Mouse (Mus musculus) right cerebral cortex, postnatal 25 days (tissue): ENCODE data around the gene Naif1.

ENCODE experiments used
- DNase-seq: peaks from one replicate; pipeline ENCODE4 v3.0.0; 2022

The Naif1 gene

DNA sequence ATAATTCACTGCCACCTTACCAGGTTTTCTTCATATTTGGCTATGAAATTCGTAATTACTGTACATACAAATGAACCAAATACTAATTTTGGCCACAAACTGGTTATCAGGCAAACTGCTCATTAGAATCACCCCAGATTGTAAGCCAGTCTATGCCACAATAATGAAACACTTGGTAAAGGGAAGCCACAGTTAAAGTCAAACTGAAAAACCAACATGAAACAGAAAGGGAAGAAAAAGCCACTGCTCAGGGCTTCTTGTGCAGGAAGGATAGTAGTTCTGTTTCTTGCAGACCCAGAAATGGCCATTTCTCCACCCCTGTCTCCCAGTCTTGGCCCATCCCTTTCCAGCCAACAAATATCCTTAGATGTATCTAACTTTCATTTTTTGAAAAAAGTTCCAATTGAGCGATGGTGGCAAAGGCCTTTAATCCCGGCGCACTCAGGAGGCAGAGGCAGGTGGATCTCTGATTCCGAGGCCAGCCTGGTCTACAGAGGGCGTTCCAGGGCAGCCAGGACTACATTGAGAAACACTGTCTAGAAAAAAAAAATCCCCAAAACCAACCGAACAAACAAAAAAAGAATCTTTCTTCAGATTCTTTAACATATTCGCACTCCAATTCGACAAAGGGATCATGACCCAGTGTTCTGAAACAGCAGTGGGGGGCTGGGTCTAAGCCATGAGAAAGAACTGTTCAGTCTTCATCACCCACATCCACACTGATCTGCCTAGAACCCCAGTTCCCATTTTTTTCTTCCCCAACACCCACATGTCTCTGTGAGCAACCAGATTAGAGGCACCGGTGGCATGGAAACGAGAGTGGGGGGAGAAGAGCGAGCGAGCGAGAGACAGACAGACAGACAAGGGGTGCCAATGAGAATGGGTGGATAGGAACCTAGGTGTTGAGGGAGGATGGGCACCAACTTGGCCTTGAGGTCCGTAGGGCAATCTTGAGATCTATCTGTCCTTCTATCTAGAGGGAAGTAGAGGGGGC lies at the start of gene Naif1:
Gene Naif1, plus strand, starts transcription at position 697 of the 994 bp plus-strand sequence.
- DNase-seq = peak; percentile 19

DNA sequence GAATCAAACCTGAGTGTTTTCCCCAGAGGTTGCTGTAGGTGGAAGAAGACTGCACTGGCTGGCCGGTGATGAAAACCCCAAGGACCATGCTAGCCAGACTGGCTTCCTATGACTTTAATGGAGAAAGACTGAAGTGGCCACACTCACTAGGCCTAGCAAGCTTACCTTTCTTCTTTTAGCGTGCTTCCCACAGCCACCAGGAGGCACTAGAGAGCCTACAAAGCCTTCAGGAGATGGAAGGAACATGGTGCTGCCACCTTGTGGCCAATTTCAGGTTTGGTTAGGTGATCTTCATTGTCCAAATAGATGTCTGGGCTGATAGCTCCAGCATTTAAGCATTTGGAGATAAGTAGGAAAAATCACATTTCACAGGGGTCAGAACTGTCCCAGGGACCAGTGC lies 45.6 kb upstream of the Naif1 start:
- DNase-seq = peak; percentile 87

DNA sequence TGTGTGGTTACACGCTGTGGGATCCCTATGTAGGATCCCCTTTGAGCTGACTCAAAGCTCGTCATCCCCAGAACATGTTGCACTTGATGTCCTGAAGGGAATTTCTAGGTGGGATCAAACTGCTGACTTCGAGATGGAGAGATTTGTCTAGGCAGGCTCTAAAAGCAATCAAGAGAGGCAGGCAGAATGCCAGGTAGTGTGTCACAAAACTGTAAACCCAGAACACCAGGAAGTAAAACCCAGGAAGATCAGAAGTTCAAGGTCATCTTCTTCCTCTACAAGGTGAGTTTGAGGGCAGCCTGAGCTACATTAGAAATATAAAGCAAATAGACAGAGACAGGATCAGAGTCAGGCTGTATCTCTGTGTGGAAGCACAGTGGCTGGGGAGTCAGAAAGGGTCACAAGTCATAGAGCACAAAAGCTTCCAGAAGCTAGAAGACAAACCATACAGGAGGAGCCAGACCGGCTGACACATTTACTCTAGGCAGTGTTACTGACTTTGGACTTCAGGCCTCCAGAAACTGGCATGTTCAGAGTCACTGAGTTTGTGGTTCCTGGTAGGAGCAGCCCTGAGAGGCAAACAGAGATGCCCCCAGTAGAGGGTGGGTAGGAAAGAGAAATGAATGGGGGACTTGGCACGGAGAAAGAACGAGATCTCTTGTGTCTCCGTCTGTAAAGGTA lies 43.0 kb upstream of the Naif1 start:
- no peak for DNase-seq

DNA sequence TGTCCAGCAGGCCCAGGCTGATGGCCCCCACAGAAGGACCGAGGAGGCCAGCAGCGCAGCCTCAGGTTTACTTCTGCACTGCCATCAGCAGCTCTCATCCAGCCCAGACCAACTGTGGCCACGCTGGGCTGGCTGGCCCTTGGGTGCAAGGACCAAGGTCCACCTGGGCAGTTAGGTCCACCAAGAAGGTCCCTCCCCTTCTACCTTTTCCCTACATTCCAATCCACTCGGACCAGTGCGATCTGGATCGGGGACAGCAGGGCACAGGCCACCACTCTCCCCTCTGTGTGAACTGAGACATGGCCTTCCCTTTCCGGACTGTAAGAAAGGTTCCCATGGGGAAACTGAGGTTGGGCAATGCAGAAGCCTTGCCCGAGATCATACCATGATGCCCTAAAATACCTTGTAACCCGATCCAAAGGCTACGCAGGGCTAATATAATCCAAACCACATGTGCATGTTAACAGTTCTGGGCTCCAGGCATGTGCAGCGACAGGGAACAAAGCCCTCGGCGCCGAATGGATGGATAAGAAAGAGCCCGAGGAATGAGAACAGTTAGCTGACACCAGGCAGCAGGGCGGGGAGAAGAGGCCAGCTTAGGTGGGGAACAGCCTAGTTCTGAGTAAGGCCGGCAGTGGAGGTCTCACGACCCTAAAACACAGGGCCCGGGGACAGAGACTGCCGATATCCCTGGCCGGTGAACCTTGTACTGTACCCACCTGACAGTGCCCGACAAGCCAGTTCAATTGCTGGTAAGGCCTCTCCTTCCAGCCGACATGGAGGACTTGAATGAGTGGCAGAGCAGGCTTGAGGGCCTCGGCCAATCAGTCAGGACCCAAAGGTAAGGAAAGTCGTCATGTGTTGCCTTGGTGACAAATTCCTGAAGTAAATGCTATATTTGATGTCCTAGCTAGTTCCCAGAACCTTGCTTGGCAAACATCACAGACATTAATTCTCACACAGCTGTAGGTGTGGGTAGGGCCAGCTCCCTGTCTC lies 41.5 kb upstream of the Naif1 start:
- no peak for DNase-seq

DNA sequence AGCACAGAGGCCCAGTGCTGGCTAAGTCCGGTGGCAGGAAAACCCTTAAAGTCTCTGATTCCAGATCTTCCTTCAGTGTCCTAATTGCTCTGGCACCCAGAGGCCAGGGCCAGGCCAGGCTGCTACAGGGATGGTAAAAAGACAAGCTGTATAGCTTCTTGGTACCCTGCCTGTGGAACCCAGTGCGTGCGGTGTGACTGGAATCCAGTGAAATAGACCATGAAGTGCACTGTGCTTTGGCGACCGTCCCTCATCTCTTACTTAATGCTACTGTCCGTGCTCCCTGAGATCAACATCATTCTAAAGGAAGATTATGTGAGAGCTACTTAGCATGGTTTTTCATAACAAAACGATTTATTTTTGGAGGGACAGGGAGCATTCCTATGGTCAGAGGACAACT lies 38.9 kb upstream of the Naif1 start:
- DNase-seq = no peak

DNA sequence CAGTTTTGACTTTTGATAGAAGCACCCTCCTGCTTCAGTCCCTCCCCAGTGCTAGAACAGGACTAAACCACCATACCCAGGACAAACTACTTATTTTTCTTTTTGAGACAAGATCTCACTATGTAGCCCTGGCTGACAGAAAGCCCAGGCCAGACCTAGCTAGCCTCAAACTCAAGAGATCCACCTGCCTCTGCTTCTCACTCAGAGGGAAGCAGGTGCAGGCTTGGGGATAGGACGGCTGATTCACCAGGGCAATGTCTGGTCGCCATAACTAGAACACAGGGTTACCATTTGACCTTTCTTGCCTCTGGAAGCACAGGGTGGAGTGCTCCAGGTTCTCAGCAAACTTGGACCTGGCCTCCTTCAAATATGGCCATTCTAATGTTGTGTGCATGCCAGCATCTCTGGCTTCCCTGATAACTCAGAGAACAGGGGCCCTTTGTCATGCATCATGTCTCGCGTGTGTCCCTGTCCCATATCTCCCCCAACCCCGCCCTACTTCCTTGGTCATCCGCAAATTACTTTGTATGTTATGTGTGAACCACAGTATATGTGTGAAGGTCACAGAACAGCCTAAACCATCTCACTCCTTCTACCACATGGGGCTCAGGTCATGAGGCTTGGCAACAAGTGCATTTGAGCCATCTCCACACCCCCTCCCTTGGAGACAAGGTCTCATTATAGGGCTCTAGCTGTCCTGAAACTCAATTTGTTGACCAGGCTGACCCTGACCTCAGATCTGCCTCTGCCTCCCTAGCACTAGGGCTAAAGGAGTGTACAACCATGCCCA lies 37.3 kb upstream of the Naif1 start:
- DNase-seq = no peak

DNA sequence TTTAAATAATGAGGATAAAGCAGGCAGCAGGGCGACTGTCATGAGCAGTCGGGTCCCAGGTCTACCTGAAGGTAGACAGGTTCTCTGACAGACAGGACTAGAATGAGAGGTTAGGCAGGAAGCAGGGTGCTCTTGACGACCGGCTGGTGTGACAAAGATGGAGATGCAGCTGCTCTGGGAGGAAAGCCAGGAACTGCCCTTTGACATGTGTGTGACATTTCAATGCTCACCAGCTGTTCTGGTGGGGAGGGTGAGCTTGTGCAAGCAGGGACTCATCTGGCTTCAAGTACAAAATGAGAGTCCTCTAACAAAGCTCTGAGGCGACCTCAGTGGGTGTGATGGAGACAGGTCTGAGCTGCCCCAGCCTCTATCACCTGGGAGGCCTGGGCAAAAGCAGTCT lies 36.3 kb upstream of the Naif1 start:
- DNase-seq = no peak

DNA sequence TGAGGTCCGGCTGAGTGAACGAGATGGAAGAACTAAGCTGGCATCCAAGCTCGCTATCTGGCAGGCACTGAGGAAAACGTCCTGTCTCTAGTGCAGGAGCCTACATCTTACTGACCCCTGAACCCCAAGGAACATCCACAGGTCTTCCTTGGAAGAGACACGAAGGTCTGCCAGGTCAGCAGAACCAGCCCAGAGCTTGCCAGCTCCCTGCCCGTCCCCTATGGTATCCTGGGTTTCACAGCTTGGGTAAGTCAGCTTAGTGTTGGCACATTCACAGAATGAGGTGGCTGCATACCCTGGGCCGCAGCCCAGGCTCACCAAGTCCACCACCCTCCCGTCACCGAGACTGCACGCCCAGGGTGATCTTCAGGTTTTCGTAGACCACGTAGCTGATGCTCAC lies 34.5 kb upstream of the Naif1 start:
- no peak for DNase-seq

DNA sequence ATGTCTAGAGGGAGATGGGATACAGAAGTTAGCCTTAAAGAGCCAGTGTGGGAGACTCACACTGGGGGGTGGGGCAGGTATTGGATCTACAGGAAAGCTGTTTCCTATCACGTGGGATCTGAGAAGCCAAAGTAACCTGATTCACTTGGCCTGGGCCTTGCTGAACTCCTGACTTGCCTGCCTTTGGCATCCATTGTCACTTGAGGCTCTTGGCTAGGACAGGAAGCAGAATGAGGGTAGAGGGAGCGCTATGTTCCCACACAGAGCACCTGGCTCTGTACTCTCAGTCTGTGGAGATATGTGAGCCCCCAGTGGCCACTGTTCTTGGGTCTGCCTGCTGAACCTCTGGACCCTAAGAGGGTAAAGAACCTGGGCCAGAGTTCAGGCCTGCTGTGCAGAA lies 33.7 kb upstream of the Naif1 start:
- no peak for DNase-seq

DNA sequence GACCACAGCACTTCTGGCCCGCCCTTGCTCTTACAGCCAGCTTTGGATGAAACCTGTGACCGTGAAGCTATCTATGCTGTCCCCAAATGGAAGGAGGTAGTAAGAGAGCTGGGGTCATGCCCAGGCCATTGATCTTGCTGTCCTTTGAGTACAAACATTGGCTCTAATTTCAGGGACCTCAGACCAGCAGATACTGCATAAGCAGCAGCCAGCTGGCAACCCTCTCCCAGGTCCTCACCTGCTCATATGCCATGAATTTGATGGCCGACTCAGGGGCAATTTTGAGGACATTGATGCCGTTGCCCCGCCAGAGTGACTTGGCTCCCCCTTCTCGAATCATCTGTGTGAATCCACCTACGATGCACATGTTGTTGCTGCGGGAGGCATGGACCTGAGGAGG lies 32.8 kb upstream of the Naif1 start:
- DNase-seq = no peak

DNA sequence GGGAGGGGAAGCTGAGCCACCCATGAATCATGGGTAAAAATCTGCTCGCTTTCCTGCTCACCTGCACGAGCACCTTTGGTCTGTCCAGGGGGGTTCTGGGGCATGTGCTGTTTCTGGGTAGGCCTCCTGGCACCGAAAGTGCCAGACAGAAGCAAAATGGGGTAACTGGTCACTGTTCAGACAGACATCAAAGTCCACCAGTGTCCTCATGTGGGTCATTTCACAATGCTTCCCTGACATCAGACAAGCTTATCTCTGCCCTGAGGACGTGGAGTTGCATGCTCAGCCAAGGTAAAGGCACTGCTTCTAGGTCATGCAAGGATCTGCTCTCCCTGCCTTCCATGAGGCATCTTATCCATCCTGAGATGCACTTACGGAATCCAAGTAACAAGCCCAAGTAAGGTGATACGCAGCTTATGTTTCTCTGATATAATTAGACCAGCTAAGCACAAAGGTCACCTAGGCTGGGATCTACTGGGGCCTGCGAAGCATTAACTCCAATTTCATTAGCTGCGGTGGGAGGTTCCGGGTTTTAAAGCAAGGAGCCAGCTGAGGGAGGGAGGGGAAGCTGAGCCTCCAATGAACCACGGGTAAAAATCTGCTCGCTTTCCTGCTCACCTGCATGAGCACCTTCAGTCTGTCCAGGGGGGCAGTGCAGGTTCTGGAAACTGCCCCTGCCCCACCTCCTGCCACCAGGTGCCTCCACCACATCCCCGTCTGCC lies 31.7 kb upstream of the Naif1 start:
- no peak for DNase-seq

DNA sequence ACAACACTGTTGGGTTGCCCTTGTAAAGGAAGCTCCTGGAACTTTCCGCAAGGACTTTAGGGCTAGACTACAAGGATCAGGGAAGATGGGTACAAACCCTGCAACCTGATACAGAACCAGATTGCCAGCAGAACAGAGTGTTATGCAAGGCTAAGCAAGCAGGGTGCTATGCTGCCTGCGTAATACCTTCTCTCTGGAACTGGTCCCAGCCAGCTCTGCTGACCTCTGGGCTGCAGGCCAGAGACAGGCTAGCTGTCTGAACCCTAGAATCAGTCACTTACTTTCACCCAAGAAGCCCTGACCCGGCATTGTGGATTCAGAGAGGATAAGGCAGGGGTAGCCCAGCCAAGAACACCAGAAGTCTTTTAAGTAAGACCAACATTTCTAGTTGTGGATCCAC lies 30.9 kb upstream of the Naif1 start:
- DNase-seq = no peak

DNA sequence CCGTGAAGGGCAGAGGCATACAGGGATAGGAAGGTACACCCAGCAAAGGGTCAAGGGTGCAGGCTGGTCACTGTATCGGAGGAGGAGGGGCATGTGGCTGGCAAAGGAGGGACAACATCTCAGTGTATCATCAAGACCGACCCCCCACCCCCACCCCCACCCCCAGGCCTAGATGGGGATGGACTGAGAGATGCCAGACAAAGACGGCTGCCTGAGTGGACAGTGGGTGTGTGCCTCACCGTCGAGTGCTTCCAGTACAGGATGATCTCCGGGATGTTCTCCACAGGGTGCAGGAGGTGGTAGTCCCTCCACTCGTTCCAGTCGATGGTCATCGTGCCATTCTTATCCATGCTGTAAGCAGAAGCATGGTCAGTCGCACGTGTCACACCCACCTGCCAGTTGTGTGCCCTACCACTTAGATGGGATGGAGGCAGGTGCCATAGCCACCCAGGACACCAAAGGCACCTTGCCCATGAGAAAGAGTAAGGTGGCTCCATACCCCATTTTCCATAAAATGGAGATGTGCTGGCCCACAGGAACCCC lies 30.1 kb upstream of the Naif1 start:
- DNase-seq = no peak

DNA sequence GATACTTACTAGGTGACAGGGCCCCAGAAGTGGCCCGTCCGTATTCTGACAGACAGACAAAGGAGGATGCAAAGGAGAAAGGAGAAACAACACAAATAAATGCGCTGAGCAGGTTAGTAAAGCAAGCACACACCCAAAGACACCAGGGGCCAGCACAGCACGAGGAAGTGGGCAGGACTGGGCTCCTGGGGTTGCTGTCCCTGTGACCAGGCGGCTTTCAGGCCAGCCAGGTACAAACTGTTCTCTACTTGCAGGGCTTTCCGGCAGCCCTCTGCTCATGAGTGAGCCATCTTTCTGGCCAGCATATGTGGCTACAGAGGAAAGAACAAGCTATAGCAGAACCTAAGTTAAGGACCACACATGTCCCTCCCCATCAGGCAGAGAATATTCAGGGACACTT lies 29.6 kb upstream of the Naif1 start:
- no peak for DNase-seq

DNA sequence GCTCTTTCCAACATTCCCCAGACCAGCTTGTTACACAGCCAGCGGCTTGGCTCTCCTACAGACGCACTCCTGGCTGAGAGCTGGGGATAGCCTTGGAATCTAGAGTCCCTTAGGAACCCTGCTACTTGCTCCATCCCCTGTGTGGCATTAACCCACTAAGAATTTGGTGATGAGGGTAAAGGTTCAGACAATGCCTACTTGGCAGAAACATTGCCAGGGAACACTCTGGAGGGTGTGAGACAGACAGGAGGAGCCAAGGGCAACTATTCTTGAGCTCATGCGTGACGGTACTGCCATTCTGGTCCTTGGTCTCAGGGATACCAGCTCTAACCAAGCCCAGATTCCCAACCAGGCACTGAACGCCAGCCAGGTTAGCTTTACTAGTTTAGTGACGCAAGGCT lies 28.4 kb upstream of the Naif1 start:
- DNase-seq = no peak

DNA sequence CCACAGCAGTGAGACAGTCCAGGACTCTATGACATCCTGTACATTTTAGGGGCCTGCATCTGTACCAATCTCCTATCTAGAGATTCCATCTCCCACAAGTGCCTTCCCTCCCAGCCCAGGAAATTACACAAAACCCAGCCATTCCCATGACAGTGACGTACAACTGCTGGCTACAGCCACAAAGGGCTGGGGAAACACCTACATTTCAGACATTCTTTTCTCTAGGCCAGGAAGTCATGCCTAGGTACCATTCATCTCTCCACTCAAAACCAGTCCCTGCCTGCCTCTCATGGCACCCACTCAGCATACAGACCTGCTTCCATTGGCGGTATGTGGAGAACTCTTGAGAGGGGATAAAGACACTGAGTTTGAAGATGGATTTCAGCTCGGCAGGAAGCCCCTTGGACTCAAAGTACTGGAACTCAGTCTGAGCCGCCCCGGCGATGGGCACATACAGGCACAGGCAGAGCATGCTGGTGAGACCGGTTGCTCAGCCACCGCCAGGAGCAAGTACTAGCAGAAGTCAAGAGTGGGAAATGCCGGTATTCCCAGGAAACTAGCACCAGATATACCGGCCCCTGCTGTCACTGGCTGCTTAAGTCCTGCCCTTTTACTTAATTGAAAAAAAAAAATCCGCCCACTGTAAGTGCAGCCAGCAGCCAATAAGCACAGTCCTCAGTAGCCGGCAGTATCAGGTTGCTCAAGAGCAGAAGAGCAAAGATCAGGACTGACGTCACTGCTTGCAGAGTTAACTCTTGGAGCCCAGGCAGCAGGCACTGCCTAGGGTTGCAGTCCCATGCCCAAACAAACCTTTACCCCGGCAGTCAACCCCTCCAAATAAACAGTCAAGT lies 26.6 kb upstream of the Naif1 start:
- no peak for DNase-seq

DNA sequence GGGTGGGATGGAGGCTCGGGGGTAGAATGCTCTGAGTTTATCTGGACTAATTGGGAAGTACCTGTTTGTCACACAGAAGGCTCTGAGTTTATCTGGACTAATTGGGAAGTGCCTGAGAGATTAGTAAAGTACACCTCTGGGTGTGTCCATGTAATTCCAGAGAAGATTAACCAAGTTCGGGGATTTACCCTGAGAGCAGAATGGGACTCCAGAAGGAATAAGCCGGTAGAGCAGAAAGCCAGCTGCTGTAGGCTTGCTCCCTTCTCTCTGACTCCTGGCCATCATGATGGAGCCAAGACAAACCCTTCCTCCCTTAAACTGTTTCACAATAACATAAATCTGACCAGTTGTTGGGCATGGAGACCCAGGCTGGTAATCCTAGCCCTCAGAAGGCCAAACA lies 25.5 kb upstream of the Naif1 start:
- no peak for DNase-seq

DNA sequence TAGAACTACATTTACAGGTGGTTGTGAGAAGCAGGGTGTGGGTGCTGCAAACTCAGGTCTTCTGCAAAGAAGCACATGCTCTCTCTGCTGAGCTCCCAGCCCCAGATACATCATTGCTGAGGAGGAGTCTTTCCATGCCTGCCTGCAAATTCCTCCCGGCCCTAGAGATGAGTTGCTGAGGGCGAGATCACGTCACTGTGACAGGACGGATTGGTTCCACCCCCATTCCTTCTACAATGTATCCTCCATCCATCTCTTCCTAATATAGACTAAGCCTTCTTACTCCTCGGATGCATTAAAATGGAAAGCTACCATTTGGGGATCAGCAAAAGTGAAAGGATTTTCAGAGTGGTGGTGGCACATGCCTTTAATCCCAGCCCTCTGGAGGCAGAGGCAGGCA lies 24.7 kb upstream of the Naif1 start:
- DNase-seq = peak; percentile 36

DNA sequence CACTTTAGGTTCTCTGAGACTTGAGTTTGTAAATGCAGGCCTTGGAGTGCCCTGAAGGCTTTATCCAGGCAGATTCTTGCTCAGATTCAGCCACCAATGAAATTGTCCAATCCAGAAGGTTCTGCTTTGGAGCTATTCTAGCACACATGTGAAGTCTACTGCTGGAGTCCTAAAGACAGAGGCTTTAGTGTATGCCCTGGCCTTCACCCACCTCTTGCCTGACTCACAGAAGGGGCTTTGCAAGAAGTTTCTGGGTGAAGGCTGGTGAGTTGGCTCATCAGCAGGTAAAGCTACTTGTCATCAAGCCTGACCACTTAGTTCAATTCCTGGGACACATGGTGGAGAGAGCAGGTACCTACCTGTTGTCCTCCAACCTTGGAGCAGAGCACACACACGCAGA lies 24.1 kb upstream of the Naif1 start:
- DNase-seq = no peak

DNA sequence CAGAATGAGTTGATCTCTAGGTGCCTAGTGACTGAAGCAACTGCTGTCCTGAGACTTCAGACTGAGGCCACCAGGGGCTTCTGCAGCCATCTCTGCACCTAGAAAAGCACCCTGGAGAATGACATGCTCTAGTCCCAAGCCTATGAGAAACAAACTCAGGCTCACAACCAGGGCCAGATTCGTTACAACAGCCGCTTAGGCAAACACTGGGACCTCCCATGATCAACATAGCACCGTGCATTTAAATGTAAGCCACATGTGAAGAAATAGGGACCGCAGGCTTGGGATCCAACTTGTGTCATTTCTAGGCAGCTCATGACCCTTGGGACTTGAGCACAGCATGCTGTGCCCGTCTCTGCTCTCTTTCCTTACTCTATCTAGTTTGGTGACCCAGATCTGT lies 22.5 kb upstream of the Naif1 start:
- no peak for DNase-seq
